Mouse (Mus musculus) monocyte, adult 2 months (primary cell): ENCODE data around the gene Ehd3.

ENCODE experiments used
- DNase-seq, 2 experiments: peaks; one replicate each; pipeline ENCODE4 v3.0.0; 2022; ENCODE audit warnings: low spot score in 2 of 2, low read depth in 1 of 2

Gene Ehd3

DNA sequence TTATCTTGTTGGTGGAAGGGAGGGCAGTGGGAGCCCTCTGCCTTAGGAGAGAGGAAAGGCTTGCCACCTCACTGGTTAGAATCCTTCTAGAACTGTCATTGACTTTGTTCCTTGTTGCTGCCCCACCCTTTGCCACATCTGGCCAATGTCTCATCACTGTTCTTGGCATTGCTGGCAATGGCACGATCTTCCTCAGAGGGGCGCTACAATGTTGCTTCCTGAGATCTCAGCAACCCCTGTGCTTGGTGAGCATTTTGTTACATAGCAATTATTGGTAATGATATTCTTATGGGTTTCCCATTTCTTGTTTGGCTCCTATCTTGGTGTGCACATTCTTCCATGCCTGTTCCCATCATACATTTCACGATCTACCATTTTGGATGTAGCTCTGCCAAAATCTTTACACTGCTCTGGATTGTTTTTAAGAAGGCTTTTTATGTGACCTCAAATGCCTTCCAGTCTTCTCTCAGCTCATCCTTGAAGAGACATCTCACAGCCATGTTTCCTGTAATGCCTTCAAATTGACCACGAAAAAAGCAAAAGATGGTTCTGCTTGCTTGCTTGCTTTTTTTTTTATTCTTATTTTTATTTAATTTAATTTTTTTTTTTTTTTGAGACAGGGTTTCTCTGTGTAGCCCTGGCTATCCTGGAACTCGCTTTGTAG lies at the start of gene Ehd3:
Gene Ehd3, plus strand, starts transcription at position 614 of the 664 bp plus-strand sequence.
- no peak for DNase-seq

GRCm38 (mm10) chr17:73770964-73771363 lies 33.0 kb upstream of the Ehd3 start:
- DNase-seq = no peak

DNA sequence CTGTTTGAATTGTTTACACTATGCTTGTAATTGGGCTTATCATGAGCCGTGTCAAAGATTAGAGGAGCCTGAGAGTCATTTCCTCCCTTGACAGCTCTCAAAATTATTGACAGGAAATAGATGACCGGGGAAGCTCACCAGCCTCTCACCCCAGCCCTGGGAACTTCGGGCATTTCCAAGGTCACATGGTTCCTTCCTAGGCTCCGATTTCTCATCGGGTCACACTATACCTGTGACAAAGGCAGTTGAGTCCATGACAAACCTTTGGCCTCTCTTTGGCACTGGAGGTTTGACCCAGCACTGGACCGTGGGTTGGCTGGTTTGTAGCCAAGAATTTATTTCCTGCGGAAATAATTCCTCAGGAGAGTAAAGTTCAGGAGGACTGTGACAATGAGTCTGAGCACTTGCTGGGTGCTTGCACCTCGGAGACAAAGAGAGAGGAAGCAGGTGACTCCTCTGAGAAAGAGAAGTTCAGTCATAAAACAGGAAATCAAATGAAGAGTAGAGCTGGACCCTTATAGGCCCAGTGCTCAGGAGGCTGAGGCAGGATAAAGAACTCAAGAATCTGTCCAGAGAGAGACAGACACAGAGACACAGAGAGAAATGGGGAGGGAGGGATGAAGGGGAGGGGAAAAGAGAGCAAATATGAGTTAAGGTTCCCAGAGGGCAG lies 17.2 kb upstream of the Ehd3 start:
- no peak for DNase-seq

DNA sequence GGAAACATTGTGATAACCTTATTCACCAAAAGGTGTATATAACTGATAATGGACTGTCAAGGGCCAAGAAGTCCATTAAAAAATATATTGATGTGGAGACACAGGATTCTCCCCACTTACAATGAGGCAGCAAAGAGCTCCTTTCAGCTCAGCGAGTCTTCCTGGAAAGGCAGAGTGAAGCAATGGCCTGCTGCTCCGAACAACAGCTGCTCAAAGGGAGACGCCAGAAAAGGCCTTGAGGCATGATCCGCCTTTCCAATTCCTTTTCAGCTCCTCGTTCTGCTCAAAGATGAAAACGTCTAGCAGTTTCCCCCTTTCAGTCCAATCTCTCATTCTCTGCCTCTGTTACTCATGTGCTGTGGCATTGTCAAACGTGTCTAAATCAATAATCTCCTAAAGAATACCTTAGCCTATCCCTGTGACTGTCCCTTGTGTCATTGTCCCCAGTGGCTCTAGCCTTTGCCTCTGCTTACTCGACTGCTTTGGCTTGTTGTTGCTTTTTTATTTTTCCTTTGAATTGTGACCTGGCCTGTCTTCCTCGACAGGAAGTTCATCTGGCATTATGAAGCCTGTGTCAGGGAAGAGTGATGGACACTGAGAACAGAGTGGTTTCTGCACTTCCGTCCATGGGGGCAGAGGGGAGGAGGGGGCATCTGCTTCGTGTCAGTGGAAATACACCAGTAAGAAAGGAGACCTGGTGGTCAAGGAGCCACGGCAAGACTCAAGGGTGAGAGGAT lies 13.5 kb upstream of the Ehd3 start:
- DNase-seq = no peak

GRCm38 (mm10) chr17:73796789-73797188 lies 7.1 kb upstream of the Ehd3 start:
- no peak for DNase-seq

GRCm38 (mm10) chr17:73797706-73798105 lies 6.2 kb upstream of the Ehd3 start:
- DNase-seq = no peak

- DNase-seq = peak in 1 of 2 experiments; percentile 4
Measured at GRCm38 (mm10) chr17:73804592-73805271, 798 bp downstream of the Ehd3 start.

DNA sequence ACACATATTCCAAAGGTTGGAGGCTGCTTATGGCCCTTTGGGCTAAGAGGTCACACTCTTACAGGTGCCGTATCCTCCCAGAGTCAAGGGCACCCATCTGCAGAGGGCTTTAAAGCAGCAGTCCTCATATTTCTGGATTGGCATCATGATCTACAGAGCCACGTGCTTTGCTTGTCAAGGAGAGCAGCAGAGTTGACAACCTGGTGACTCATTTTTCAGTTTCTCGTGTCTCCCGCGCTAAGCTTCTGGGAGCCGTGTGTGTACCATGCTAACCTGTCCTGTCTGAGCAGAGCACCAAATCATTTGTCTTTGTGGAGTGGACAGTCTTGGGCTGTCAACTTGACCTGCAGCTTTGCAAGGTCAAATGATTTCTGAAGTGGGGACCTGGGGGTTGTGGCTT lies 2.4 kb downstream of the Ehd3 start:
- no peak for DNase-seq

DNA sequence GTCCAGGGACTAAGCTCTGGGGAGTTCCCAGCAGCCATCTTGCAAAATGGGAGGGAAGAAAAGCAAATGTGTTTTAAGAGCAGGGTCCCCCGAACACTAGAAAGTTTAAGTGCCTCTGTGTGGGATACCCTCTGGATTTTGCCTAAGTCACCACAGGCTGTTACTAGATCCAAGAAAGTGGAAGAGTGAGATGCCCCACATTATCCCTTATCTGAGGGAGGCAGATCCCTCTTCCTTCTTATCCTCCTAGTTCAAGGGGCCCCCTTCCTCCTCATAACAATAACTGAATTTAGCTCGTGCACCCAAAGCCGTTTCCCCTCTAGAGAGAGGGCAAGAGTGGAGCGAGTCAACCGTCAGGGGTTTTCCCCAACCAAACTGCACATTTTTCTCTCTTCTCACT lies 3.3 kb downstream of the Ehd3 start:
- DNase-seq = no peak

- no peak for DNase-seq
Measured at GRCm38 (mm10) chr17:73808431-73808830, 4.5 kb downstream of the Ehd3 start.

GRCm38 (mm10) chr17:73810801-73811200 lies 6.9 kb downstream of the Ehd3 start:
- no peak for DNase-seq

GRCm38 (mm10) chr17:73811566-73811965 lies 7.6 kb downstream of the Ehd3 start:
- DNase-seq = no peak

GRCm38 (mm10) chr17:73813031-73813660 lies 9.2 kb downstream of the Ehd3 start:
- DNase-seq = no peak

DNA sequence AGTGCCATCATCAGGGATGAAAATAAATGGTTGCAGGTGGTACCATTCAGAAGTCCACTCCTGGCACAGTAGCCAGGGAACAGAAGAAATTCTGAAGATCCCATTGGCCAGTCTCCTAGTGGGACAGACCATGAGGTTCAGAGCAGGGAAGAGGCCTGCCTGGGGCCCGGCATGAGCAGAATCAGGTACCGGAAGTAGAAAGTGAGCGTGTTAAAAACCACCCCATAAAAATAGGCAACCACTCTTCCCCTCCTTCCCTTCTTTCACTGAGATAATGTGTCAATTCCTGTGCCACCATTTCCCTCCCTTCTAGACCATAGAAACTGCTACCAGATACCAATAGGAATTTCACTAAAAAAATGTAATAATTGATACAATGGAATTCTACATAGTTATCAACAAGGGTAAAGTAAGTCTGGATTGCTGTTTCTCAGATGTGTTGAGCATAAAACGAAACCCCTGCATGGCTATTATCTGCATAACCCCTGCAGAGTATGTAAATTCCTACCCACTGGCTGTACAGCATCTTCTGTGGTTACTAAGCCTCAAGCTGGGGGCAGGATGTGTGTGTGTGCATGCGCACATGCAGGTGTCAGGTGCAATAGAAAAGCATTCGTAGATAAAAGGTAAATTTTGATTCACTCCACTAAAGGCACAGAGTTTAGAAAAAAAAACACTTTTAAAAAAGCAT lies 10.7 kb downstream of the Ehd3 start:
- no peak for DNase-seq

DNA sequence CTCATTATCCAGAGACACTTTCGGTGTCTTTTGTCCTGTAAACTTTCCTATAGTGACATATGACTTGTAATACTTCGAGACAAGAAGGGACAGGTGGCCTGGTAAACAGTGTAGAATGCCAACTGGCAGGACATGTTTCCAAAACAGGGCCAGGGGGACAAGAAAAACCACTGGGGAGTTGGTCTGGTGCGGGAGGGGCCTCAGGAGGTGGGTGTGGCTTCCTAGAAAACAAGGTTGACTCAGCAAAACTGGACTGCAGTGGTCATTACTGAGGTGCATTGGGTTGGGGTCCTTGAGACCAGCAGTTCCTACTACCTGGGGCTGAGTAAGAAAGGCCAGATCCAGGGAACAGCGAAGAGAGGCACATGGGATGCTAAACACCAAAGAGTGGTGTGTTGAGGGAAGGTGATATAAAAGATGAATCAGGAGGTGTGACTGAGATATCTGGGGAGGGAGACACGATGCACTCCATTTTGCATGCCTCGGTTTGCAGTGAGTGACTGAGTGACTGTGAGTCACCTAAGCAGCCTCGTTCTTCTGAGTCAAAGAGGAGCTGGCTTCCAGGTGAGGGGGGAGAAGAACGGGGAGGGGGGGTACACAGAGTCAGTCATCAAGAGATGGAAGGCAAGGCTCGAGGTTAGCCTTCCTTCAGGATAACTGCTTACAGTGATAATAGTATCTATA lies 13.9 kb downstream of the Ehd3 start:
- DNase-seq = no peak

DNA sequence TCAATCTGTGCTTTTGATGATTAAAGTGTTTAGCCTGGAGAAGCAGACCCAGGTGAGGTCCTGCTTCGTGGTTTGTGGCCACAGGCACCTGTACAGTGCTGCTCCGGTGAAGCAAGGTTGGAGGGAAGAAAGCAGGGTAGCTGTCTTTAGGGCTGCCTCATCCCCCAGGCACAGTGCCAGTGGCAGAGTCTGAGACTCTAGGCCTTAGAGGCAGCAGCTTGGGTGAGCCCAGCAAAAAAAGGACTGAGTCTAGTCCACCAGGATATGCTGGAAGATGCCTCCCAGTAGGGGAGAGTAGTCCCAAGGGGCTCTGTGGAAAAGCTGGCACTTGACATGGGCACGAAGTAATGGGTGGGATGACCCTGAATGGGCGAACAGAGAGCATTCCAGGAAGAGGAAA lies 15.0 kb downstream of the Ehd3 start:
- DNase-seq = no peak

DNA sequence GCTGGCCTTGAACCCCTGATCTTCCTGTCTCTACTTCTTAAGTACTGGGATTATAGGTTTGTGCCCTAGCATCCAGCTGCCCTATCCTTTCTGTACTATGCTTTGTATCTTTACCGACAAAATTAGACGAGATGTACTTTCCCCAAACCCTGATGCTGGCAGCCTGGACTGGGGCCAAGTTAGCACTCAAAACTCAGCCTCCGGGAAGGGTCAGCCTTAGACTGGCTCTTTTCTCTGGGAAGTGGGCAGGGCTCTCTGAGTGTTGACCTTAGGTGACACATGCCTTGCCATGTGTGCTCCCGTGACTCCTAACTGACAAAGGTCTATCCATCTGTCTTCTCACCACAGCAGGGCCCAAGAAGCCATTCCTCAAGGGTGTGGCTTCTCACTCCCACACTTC lies 16.8 kb downstream of the Ehd3 start:
- no peak for DNase-seq

- DNase-seq = no peak
Measured at GRCm38 (mm10) chr17:73822255-73822654, 18.3 kb downstream of the Ehd3 start.

- DNase-seq = no peak
Measured at GRCm38 (mm10) chr17:73823121-73824021, 19.4 kb downstream of the Ehd3 start.
